Mouse (Mus musculus) cerebellum, postnatal 25 days (tissue): ENCODE measurements around the gene Negr1.

Source experiments
- DNase-seq, 2 experiments: peaks; one replicate each; pipeline ENCODE4 v3.0.0; 2021; ENCODE audit warnings: mixed read lengths in 2 of 2

Gene Negr1

GRCm38 (mm10) chr3:156796061-156796691 is 234.6 kb downstream of the Negr1 start:
- no peak for DNase-seq

GRCm38 (mm10) chr3:156799228-156799627 is 237.6 kb downstream of the Negr1 start:
- DNase-seq: no peak

- no peak for DNase-seq
Observed at GRCm38 (mm10) chr3:156809836-156810235, 248.2 kb downstream of the Negr1 start.

GRCm38 (mm10) chr3:156816938-156817337 is 255.3 kb downstream of the Negr1 start:
- no peak for DNase-seq

GRCm38 (mm10) chr3:156817452-156817851 is 255.9 kb downstream of the Negr1 start:
- DNase-seq: no peak

- no peak for DNase-seq
Observed at GRCm38 (mm10) chr3:156823039-156823438, 261.4 kb downstream of the Negr1 start.

GRCm38 (mm10) chr3:156833920-156834319 is 272.3 kb downstream of the Negr1 start:
- no peak for DNase-seq

GRCm38 (mm10) chr3:156838550-156838949 is 277.0 kb downstream of the Negr1 start:
- DNase-seq: no peak

- DNase-seq: peak in 1 of 2 experiments; percentile 10
Observed at GRCm38 (mm10) chr3:156848385-156848784, 286.8 kb downstream of the Negr1 start.

GRCm38 (mm10) chr3:156851921-156852320 is 290.3 kb downstream of the Negr1 start:
- DNase-seq: peak; percentile 62 to 63

- no peak for DNase-seq
Observed at GRCm38 (mm10) chr3:156870239-156870921, 308.8 kb downstream of the Negr1 start.

- DNase-seq: no peak
Observed at GRCm38 (mm10) chr3:156870922-156871257, 309.3 kb downstream of the Negr1 start.

- DNase-seq: no peak
Observed at GRCm38 (mm10) chr3:156871641-156872196, 310.1 kb downstream of the Negr1 start.

- peak in 1 of 2 experiments; percentile 31 for DNase-seq
Observed at GRCm38 (mm10) chr3:156876551-156876950, 315.0 kb downstream of the Negr1 start.

- no peak for DNase-seq
Observed at GRCm38 (mm10) chr3:156882129-156882528, 320.5 kb downstream of the Negr1 start.

- DNase-seq: no peak
Observed at GRCm38 (mm10) chr3:156883873-156884272, 322.3 kb downstream of the Negr1 start.

- no peak for DNase-seq
Observed at GRCm38 (mm10) chr3:156885689-156886088, 324.1 kb downstream of the Negr1 start.

- DNase-seq: no peak
Observed at GRCm38 (mm10) chr3:156886915-156887314, 325.3 kb downstream of the Negr1 start.

- DNase-seq: no peak
Observed at GRCm38 (mm10) chr3:156890986-156891385, 329.4 kb downstream of the Negr1 start.

GRCm38 (mm10) chr3:156895322-156895721 is 333.7 kb downstream of the Negr1 start:
- DNase-seq: peak; percentile 60 to 65

- no peak for DNase-seq
Observed at GRCm38 (mm10) chr3:156896106-156896505, 334.5 kb downstream of the Negr1 start.

GRCm38 (mm10) chr3:156896552-156896951 is 335.0 kb downstream of the Negr1 start:
- DNase-seq: no peak

GRCm38 (mm10) chr3:156901140-156901539 is 339.5 kb downstream of the Negr1 start:
- DNase-seq: no peak

- DNase-seq: no peak
Observed at GRCm38 (mm10) chr3:156903925-156904576, 342.5 kb downstream of the Negr1 start.
